ENCODE assay signal across 15 mouse cellular contexts in the genomic region with DNA sequence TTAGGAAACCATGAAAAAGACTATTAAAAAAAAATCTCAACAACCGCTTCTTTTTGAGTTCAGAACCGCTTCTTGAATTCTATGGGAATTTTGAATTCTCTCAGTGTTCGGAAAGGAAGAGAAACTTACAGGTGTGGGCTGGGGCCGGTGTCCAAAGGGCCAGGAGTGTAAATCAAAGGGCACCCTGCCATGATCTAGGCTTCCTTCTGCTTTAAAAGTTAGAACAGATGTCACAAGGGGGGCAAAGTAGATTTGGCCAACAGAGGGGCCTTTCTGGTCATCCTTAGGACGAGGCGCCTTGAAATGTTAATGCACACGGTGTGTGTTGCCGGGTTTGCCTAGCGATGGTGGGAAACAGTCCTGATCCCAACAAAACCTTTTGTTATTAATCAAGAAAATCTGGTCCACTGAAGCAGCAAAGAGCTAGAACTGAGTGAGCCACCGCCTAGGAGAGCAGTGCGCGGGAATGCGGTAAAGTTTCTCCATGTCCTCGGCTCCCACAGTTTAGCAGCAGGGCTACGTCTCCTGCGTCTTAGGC. TPM values are rescaled to one million over a fixed set of nuclear protein-coding genes. Genes with fewer than 3 reads are reported as not detected.
DNase-seq lines count a peak whose midpoint lies in the region; ATAC-seq and TF ChIP-seq lines count a peak whose summit lies in the region.
"Had no signal": no experiment of that assay in that cellular context is flagged by ENCODE, and none has a peak within 500 bp of the region (broad histone marks: within the 10 kb centered on the region; RNA-seq: fewer than 3 reads in every experiment).

No protein-coding gene starts in this region.

- WGBS in forebrain, embryonic 16.5 days = 13% methylated on average over 16 of the region's 16 CpGs
- WGBS in midbrain, embryonic 12.5 days = 5% methylated on average over 16 of the region's 16 CpGs

- H3K9me3 ChIP-seq in forebrain, embryonic 16.5 days (ENCODE audit: control insufficient read depth, low read length) = no peaks in the 10 kb centered on the region
- H3K9me3 ChIP-seq in midbrain, embryonic 12.5 days = 0 out of 2 replicates have a peak, but pooled peaks cover 7% of the 10 kb centered on the region

- H3K4me3 ChIP-seq in testis, adult 2 months (ENCODE audit: control insufficient read depth, low read depth, low read length) = peak overlapping the region; percentile 28
- no peak overlapping the region for H3K4me3 ChIP-seq in forebrain, embryonic 16.5 days (replicated peaks; ENCODE audit: low read length)
- no peak overlapping the region for H3K4me3 ChIP-seq in midbrain, embryonic 12.5 days

- ATAC-seq in forebrain, embryonic 16.5 days = no peak
- 0 out of 2 replicates have a peak, but pooled peaks have one; percentile 3 for ATAC-seq in midbrain, embryonic 12.5 days (ENCODE audit: low FRiP score, low read depth)
- ATAC-seq in frontal cortex, adult (ENCODE audit: low TSS enrichment) = no peak

- no peak overlapping the region for H3K4me2 ChIP-seq in forebrain, embryonic 16.5 days (ENCODE audit: low read length)
- peak overlapping the region; percentile 40 for H3K4me2 ChIP-seq in midbrain, embryonic 12.5 days (replicated peaks)
- H3K4me2 ChIP-seq: liver, embryonic 11.5 days had no signal

- no peak overlapping the region; the same call in 1 of the 2 replicates for H3K9ac ChIP-seq in forebrain, embryonic 16.5 days (replicated peaks; ENCODE audit: low read depth, low read length)
- H3K9ac ChIP-seq in midbrain, embryonic 12.5 days (replicated peaks) = no peak overlapping the region; the same call in 1 of the 2 replicates

- no peak for TF ChIP-seq POLR2A in testis, adult 2 months (IDR thresholded peaks at IDR 0.05; ENCODE audit: control insufficient read depth, low read depth, low read length)

- no peaks in the 10 kb centered on the region for H3K36me3 ChIP-seq in testis, adult 2 months (ENCODE audit: control insufficient read depth, insufficient read depth, low read length)
- no peaks in the 10 kb centered on the region for H3K36me3 ChIP-seq in forebrain, embryonic 16.5 days (ENCODE audit: control insufficient read depth, insufficient read depth)
- H3K36me3 ChIP-seq in midbrain, embryonic 12.5 days = no peaks in the 10 kb centered on the region

- no peak for DNase-seq in testis, postnatal 10 days (ENCODE audit: low spot score)
- DNase-seq in left cerebral cortex, postnatal 10 days (ENCODE audit: extremely low spot score in 1 of 2, low spot score in 2 of 2) = no peak
- DNase-seq in MN1 (ENCODE audit: low spot score) = no peak
- DNase-seq in gastrocnemius, adult 8-10 months (ENCODE audit: low spot score in 2 of 2) = no peak
- DNase-seq: cerebellum, adult 2 months; gastrocnemius, postnatal 36 days; heart, postnatal 14 days; kidney, adult 9 months; right cerebral cortex, postnatal 4 days had no signal

- H3K27me3 ChIP-seq in testis, adult 2 months (ENCODE audit: control insufficient read depth, insufficient read depth, low read length) = no peaks in the 10 kb centered on the region
- H3K27me3 ChIP-seq in forebrain, embryonic 16.5 days (replicated peaks; ENCODE audit: control insufficient read depth, insufficient read depth, low read length) = no peaks in the 10 kb centered on the region
- no peaks in the 10 kb centered on the region for H3K27me3 ChIP-seq in midbrain, embryonic 12.5 days

- peaks cover 5% of the 10 kb centered on the region; the same call in 1 of the 2 replicates for H3K4me1 ChIP-seq in testis, adult 2 months (ENCODE audit: control insufficient read depth, insufficient read depth, low read length)
- peaks cover 17% of the 10 kb centered on the region for H3K4me1 ChIP-seq in forebrain, embryonic 16.5 days (replicated peaks; ENCODE audit: control insufficient read depth, insufficient read depth, low read length)
- H3K4me1 ChIP-seq in midbrain, embryonic 12.5 days = peaks cover 54% of the 10 kb centered on the region

- TF ChIP-seq CTCF in testis, adult 2 months (IDR thresholded peaks at IDR 0.05; ENCODE audit: control insufficient read depth, insufficient read depth, insufficient replicate concordance, low read depth, low read length) = no peak

- intact Hi-C loops in left cerebral cortex, postnatal 10 days (cut with DNase I) = no loop called here

- no peak overlapping the region for H3K27ac ChIP-seq in testis, adult 2 months (ENCODE audit: control insufficient read depth, insufficient read depth, low read depth, low read length)
- peak overlapping the region; percentile 1; the same call in 1 of the 2 replicates for H3K27ac ChIP-seq in forebrain, embryonic 16.5 days (ENCODE audit: low read length)
- H3K27ac ChIP-seq in midbrain, embryonic 12.5 days (replicated peaks) = peak overlapping the region; percentile 89
- H3K27ac ChIP-seq: macrophage had no signal

RNA-seq across cellular contexts. Expression of gene Id2, which starts 28.4 kb away (rescaled TPM):
- polyA plus RNA-seq in testis, adult 2 months (2012; rRNA removed) = 7.6 and 14.4 TPM in 2 replicates
- 592 and 764 TPM in 2 replicates for polyA plus RNA-seq in forebrain, embryonic 16.5 days (2015; fragmentation: Nextera tagmentation; extraction: Ambion mirVana)
- 249 and 276 TPM in 2 replicates for polyA plus RNA-seq in midbrain, embryonic 12.5 days (2016; fragmentation: Nextera tagmentation; extraction: Ambion mirVana)
- total RNA-seq in left cerebral cortex, postnatal 10 days (2021) = 100 to 1,000 TPM; 160 to 186 TPM
- total RNA-seq in gastrocnemius, adult 8-10 months (2022) = 1 to 10 TPM; 1.1 to 1.8 (median 1.3) TPM

Comparison
In these comparisons a context has a peak if more than half of its experiments do, and no peak if none do; other contexts are left out.
1. RNA of gene Id2, which starts 28.4 kb away (polyA plus RNA-seq): 592 to 764 TPM in forebrain, embryonic 16.5 days and 249 to 276 TPM in midbrain, embryonic 12.5 days; 7.6 to 14.4 TPM in testis, adult 2 months; every median in the first group is over 10 times any median in the second.